Mouse (Mus musculus): ENCODE results near the gene Krtap4-8. TPM values are rescaled to one million over a fixed set of nuclear protein-coding genes. Genes with fewer than 3 reads are reported as not detected.
"Not testable (repeated sequence)": the region's sequence is repeated elsewhere in the genome, so short reads cannot be mapped to it uniquely, and the experiment has no call there.

Krtap4-8 gene
- polyA plus RNA-seq (2015; fragmentation: Nextera tagmentation; extraction: Ambion mirVana) = not detected in 2 replicates

DNA sequence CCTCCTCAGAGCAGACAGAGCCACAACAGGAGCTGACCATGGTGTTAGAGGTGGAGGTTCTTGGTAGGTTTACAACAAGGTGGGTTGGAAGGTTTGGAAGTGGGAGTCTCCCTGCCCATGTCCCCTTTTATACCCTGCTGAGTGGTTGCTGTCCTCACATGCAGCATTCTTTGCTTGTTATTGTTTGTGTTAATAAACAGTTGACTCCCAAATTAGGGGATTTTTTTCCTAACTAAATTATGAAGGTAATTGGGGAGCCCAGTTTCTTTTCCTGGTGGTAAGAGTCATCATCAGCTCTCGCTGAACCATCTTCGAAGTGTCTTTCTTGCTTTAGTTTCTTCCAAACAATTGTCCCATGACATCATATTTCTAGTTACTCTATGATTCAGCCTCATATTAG lies at the start of gene Krtap4-8:
Krtap4-8 (minus strand) TSS at position 101 of the 400 bp plus-strand sequence.
- 97% methylated on average over 2 of the region's 2 CpGs for WGBS
- no peak within 1 kb of the TSS for H3K27ac ChIP-seq

GRCm38 (mm10) chr11:99815566-99815965 lies 35.1 kb upstream of the Krtap4-8 start, which contains the start of gene Gm11564:
TSS of gene Gm11564 (minus strand) at chr11:99815666.
- ATAC-seq; H3K9ac ChIP-seq; H3K27ac ChIP-seq; H3K36me3 ChIP-seq (ENCODE audit: poor library complexity, severe bottlenecking); H3K4me1 ChIP-seq; H3K4me3 ChIP-seq; H3K9me3 ChIP-seq (replicated peaks); H3K27me3 ChIP-seq; H3K4me2 ChIP-seq: not testable (repeated sequence)
- WGBS = 88% methylated on average over 2 of the region's 2 CpGs

More for the DNA sequence above, at the start of gene Krtap4-8:
- no peak within 1 kb of the TSS for H3K9ac ChIP-seq
- no peak within 1 kb of the TSS for H3K4me2 ChIP-seq
- no peaks in the 10 kb centered on the region for H3K4me1 ChIP-seq
- no peaks in the 10 kb centered on the region for H3K9me3 ChIP-seq (replicated peaks)
- H3K36me3 ChIP-seq (ENCODE audit: poor library complexity, severe bottlenecking) = no peaks in the 10 kb centered on the region
- ATAC-seq = no peak
- no peak within 1 kb of the TSS for H3K4me3 ChIP-seq
- H3K27me3 ChIP-seq = no peaks in the 10 kb centered on the region

DNA sequence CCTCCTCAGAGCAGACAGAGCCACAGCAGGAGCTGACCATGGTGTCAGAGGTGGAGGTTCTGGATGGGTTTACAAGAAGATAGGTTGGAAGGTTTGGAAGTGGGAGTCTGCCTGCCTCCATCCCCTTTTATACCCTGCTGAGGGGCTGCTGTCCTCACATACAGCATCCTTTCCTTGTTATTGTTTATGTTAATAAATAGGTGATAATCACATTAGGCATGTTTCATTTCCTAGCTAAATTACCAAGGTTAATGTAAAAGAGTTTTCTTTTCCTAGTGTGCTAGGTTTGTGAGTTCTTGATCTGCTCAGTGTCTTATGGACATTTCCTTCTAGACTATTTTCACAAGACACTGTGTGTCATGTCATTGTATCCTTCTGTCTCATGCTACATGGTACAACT lies 29.3 kb upstream of the Krtap4-8 start, which contains the start of gene Krtap4-13:
Krtap4-13 (minus strand) TSS at position 101 of the 400 bp plus-strand sequence.
- not testable (repeated sequence) for H3K27me3 ChIP-seq; H3K9me3 ChIP-seq (replicated peaks); H3K9ac ChIP-seq; H3K36me3 ChIP-seq (ENCODE audit: poor library complexity, severe bottlenecking); H3K4me3 ChIP-seq; H3K4me1 ChIP-seq; H3K27ac ChIP-seq; ATAC-seq; H3K4me2 ChIP-seq

GRCm38 (mm10) chr11:99804346-99804745 lies 23.8 kb upstream of the Krtap4-8 start, which contains the start of gene Gm11554:
TSS of gene Gm11554 (minus strand) at chr11:99804446.
- not testable (repeated sequence) for H3K9me3 ChIP-seq (replicated peaks); H3K4me3 ChIP-seq; H3K4me2 ChIP-seq; H3K36me3 ChIP-seq (ENCODE audit: poor library complexity, severe bottlenecking); H3K9ac ChIP-seq; ATAC-seq; H3K4me1 ChIP-seq; H3K27ac ChIP-seq; H3K27me3 ChIP-seq
- no CpG with 5 or more reads among the region's 1 CpGs for WGBS

DNA sequence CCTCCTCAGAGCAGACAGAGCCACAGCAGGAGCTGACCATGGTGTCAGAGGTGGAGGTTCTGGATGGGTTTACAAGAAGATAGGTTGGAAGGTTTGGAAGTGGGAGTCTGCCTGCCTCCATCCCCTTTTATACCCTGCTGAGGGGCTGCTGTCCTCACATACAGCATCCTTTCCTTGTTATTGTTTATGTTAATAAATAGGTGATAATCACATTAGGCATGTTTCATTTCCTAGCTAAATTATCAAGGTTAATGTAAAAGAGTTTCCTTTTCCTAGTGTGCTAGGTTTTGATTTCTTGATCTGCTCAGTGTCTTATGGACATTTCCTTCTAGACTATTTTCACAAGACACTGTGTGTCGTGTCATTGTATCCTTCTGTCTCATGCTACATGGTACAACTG lies 18.3 kb upstream of the Krtap4-8 start, which contains the start of gene Gm11569:
Gm11569 (minus strand) TSS at position 101 of the 400 bp plus-strand sequence.
- not testable (repeated sequence) for H3K4me2 ChIP-seq; H3K27ac ChIP-seq; H3K9ac ChIP-seq; H3K27me3 ChIP-seq; H3K36me3 ChIP-seq (ENCODE audit: poor library complexity, severe bottlenecking); H3K4me1 ChIP-seq; H3K9me3 ChIP-seq (replicated peaks); H3K4me3 ChIP-seq; ATAC-seq
- no CpG with 5 or more reads among the region's 1 CpGs for WGBS

- Histone ChIP-seq H3K4me2 (no peak within 1 kb of the TSS), H3K4me3 (no peak within 1 kb of the TSS), H3K27ac (no peak within 1 kb of the TSS), H3K9me3 (replicated peaks) (no peaks in the 10 kb centered on the region), H3K9ac (no peak within 1 kb of the TSS), H3K4me1 (no peaks in the 10 kb centered on the region), H3K27me3 (no peaks in the 10 kb centered on the region), H3K36me3 (ENCODE audit: poor library complexity, severe bottlenecking) (no peaks in the 10 kb centered on the region)
- WGBS = 85% methylated on average over 2 of the region's 2 CpGs
- ATAC-seq = no peak
Observed at GRCm38 (mm10) chr11:99793367-99793766, 12.9 kb upstream of the Krtap4-8 start, which contains the start of gene Gm11596. TSS of gene Gm11596 (minus strand) at chr11:99793467.

GRCm38 (mm10) chr11:99784900-99785299 lies 4.4 kb upstream of the Krtap4-8 start, which contains the start of gene Krtap4-9:
TSS of gene Krtap4-9 (plus strand) at chr11:99785200.
- H3K9ac ChIP-seq; ATAC-seq; H3K36me3 ChIP-seq (ENCODE audit: poor library complexity, severe bottlenecking); H3K4me3 ChIP-seq; H3K4me1 ChIP-seq; H3K27me3 ChIP-seq; H3K9me3 ChIP-seq (replicated peaks); H3K4me2 ChIP-seq; H3K27ac ChIP-seq: not testable (repeated sequence)

GRCm38 (mm10) chr11:99778401-99778800 lies 2.1 kb downstream of the Krtap4-8 start:
- H3K27me3 ChIP-seq = no peaks in the 10 kb centered on the region
- no peak overlapping the region for H3K27ac ChIP-seq
- no peaks in the 10 kb centered on the region for H3K36me3 ChIP-seq (ENCODE audit: poor library complexity, severe bottlenecking)
- H3K4me3 ChIP-seq = no peak overlapping the region
- 38% methylated on average over 7 of the region's 7 CpGs for WGBS
- ATAC-seq = no peak
- H3K9ac ChIP-seq = no peak overlapping the region
- no peaks in the 10 kb centered on the region for H3K9me3 ChIP-seq (replicated peaks)
- H3K4me2 ChIP-seq = no peak overlapping the region
- no peaks in the 10 kb centered on the region for H3K4me1 ChIP-seq

GRCm38 (mm10) chr11:99772813-99773212 lies 7.7 kb downstream of the Krtap4-8 start, which contains the start of gene Gm11595:
TSS of gene Gm11595 (minus strand) at chr11:99772913.
- not testable (repeated sequence) for H3K27me3 ChIP-seq; H3K36me3 ChIP-seq (ENCODE audit: poor library complexity, severe bottlenecking); H3K4me2 ChIP-seq; H3K4me3 ChIP-seq; H3K9ac ChIP-seq; H3K4me1 ChIP-seq; H3K9me3 ChIP-seq (replicated peaks); ATAC-seq; H3K27ac ChIP-seq

GRCm38 (mm10) chr11:99768410-99768809 lies 12.1 kb downstream of the Krtap4-8 start:
- WGBS = 70% methylated on average over 2 of the region's 2 CpGs
- Histone ChIP-seq H3K27ac (no peak overlapping the region), H3K27me3 (no peaks in the 10 kb centered on the region), H3K9ac (no peak overlapping the region), H3K4me1 (no peaks in the 10 kb centered on the region), H3K9me3 (replicated peaks) (no peaks in the 10 kb centered on the region), H3K4me3 (no peak overlapping the region), H3K4me2 (no peak overlapping the region), H3K36me3 (ENCODE audit: poor library complexity, severe bottlenecking) (no peaks in the 10 kb centered on the region)
- ATAC-seq = no peak

GRCm38 (mm10) chr11:99758877-99759276 lies 21.6 kb downstream of the Krtap4-8 start:
- Histone ChIP-seq H3K27me3 (no peaks in the 10 kb centered on the region), H3K4me1 (no peaks in the 10 kb centered on the region), H3K4me3 (no peak overlapping the region), H3K9me3 (replicated peaks) (no peaks in the 10 kb centered on the region), H3K4me2 (no peak overlapping the region), H3K27ac (no peak overlapping the region), H3K9ac (no peak overlapping the region), H3K36me3 (ENCODE audit: poor library complexity, severe bottlenecking) (no peaks in the 10 kb centered on the region)
- WGBS = 91% methylated on average over 1 of the region's 1 CpGs
- ATAC-seq = no peak

DNA sequence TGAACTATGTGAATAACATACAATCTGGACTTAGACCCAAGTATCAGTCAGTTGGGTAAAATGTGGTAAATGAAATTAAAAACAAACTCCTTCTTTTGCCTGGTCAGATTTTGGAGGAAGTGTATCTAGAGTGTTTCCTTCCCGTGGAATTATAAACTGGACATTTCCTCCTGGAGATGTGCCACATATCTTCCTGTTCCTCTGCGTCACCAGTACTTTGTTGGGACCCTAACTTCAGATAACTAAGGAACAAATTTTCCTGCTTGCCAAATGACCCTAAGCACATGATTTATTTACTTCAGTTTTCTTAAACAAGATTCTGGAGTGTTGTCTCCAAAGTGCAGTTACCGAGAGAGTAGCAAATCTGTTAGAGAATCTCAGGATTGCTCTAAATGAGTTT lies 36.5 kb downstream of the Krtap4-8 start:
- no peak overlapping the region for H3K27ac ChIP-seq
- H3K4me1 ChIP-seq = no peaks in the 10 kb centered on the region
- no peak overlapping the region for H3K9ac ChIP-seq
- no peak overlapping the region for H3K4me3 ChIP-seq
- WGBS = 87% methylated on average over 3 of the region's 3 CpGs
- no peak for ATAC-seq
- no peak overlapping the region for H3K4me2 ChIP-seq
- H3K27me3 ChIP-seq = no peaks in the 10 kb centered on the region
- H3K36me3 ChIP-seq (ENCODE audit: poor library complexity, severe bottlenecking) = no peaks in the 10 kb centered on the region
- no peaks in the 10 kb centered on the region for H3K9me3 ChIP-seq (replicated peaks)

DNA sequence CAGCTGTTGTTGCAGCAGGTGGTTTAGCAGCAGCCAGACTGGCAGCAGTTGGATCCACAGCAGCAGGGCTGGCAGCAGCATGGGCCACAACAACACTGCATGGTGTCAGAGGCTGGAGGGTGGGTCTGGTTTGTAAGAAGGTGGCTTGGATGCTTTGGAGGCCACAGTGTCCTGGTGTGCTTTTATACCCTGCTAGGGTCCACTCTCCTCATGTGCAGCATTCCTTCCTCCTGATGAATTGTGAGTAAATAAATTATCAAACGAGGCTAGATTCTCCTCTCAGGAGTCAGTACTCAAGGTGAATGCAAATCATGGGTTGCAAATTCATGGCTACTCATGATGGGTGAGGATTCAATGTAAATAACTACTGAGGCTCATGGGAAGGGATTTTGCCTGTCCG lies 46.3 kb downstream of the Krtap4-8 start, which contains the start of gene Gm14180:
Gm14180 (minus strand) TSS at position 101 of the 400 bp plus-strand sequence.
- H3K4me2 ChIP-seq = no peak within 1 kb of the TSS
- no peak within 1 kb of the TSS for H3K9ac ChIP-seq
- H3K27ac ChIP-seq = no peak within 1 kb of the TSS
- H3K4me3 ChIP-seq = no peak within 1 kb of the TSS
- ATAC-seq = no peak
- WGBS = 67% methylated on average over 2 of the region's 2 CpGs
- H3K9me3 ChIP-seq (replicated peaks) = no peaks in the 10 kb centered on the region
- no peaks in the 10 kb centered on the region for H3K27me3 ChIP-seq
- H3K36me3 ChIP-seq (ENCODE audit: poor library complexity, severe bottlenecking) = no peaks in the 10 kb centered on the region
- H3K4me1 ChIP-seq = no peaks in the 10 kb centered on the region

All from forebrain, embryonic 13.5 days (tissue).